Mouse (Mus musculus): ENCODE results near the gene Brix1.

- TF ChIP-seq GATA1 (IDR thresholded peaks at IDR 0.05; ENCODE audit: borderline replicate concordance, low read length): no peak
- no peak for TF ChIP-seq FLI1 (IDR thresholded peaks at IDR 0.05; ENCODE audit: low read length)
Measured at GRCm38 (mm10) chr15:10441493-10441892, 44.3 kb downstream of the Brix1 start.
